Mouse (Mus musculus) liver, embryonic 14.5 days (tissue): ENCODE results near the gene Mad1l1. TPM values are rescaled to one million over a fixed set of nuclear protein-coding genes. Genes with fewer than 3 reads are reported as not detected.
A peak's percentile ranks its signal among the peaks of the same experiment; 100 is the strongest.

Experiments
- ATAC-seq: fragments of 200-750 bp; cut with Nextera tagmentation; 2 replicates; pipeline ENCODE4 v1.8.0; 2017; ENCODE audit warnings: moderate number of reproducible peaks, mild to moderate bottlenecking, moderate library complexity; ENCODE audit not compliant: insufficient read depth
- DNase-seq, 3 experiments: peaks; one replicate each; pipeline ENCODE4 v3.0.0-alpha.2; 2012 to 2013; ENCODE audit warnings: low read depth in 3 of 3, low spot score in 3 of 3
- H3K27ac ChIP-seq: fragments of 300-500 bp; sonication (generic); 2 replicates; pipeline ENCODE4 v1.5.1; 2014; ENCODE audit warnings: moderate library complexity, mild to moderate bottlenecking, control low read depth, inconsistent platforms
- H3K27me3 ChIP-seq: fragments of 300-500 bp; sonication (generic); 2 replicates; pipeline ENCODE4 v1.6.1; 2014; ENCODE audit warnings: mild to moderate bottlenecking, low read length, moderate library complexity; ENCODE audit not compliant: control insufficient read depth, insufficient read depth
- H3K36me3 ChIP-seq: fragments of 300-500 bp; sonication (generic); replicated peaks from 2 replicates; pipeline ENCODE4 v1.6.1; 2014; ENCODE audit warnings: low read depth; ENCODE audit not compliant: control insufficient read depth, insufficient read depth
- H3K4me1 ChIP-seq, 2 experiments: fragments of 200-500 bp in 1 of 2; fragments of 300-500 bp in 1 of 2; sonication (generic) in 1 of 2; replicated peaks; 2 replicates each; pipeline ENCODE4 v1.6.1; 2012 to 2014; ENCODE audit warnings: antibody characterized with exemption in 1 of 2, inconsistent platforms in 1 of 2, low read length in 1 of 2; ENCODE audit not compliant: control insufficient read depth in 2 of 2, insufficient read depth in 2 of 2
- H3K4me2 ChIP-seq: fragments of 300-500 bp; sonication (generic); 2 replicates; pipeline ENCODE4 v1.6.1; 2014; ENCODE audit warnings: low read depth, mild to moderate bottlenecking, control low read depth, moderate library complexity
- H3K4me3 ChIP-seq, 2 experiments: fragments of 200-500 bp in 1 of 2; fragments of 300-500 bp in 1 of 2; sonication (generic) in 1 of 2; 2 replicates each; pipeline ENCODE4 v1.5.1; 2012 to 2014; ENCODE audit warnings: low read depth in 2 of 2, low read length in 2 of 2, mild to moderate bottlenecking in 2 of 2, control low read depth in 1 of 2, inconsistent platforms in 1 of 2, moderate library complexity in 1 of 2; ENCODE audit not compliant: insufficient read depth in 1 of 2
- H3K9ac ChIP-seq: fragments of 300-500 bp; sonication (generic); replicated peaks from 2 replicates; pipeline ENCODE4 v1.6.1; 2014; ENCODE audit warnings: mild to moderate bottlenecking, control low read depth, moderate library complexity
- H3K9me3 ChIP-seq: fragments of 300-500 bp; sonication (generic); 2 replicates; pipeline ENCODE4 v1.6.1; 2016; ENCODE audit warnings: low read length, mixed read lengths; ENCODE audit not compliant: control insufficient read depth
- CTCF ChIP-seq: IDR thresholded peaks from 2 replicates; pipeline ENCODE4 v1.5.1; 2016; ENCODE audit warnings: antibody characterized with exemption, low read depth, control low read depth
- EP300 ChIP-seq: IDR thresholded peaks from 2 replicates; pipeline ENCODE4 v1.6.1; 2016; ENCODE audit warnings: antibody characterized with exemption, low read depth
- WGBS: fragments of 180-500 bp; shearing (Covaris S2); extraction: QIAGEN DNeasy Blood & Tissue Kit; methylation state at CpG from one replicate; pipeline ENCODE4 v1.1.7; 2014; ENCODE audit not compliant: insufficient replicate concordance; 5-methylcytosine and 5-hydroxymethylcytosine counted together
- polyA plus RNA-seq, 2 experiments: library from polyadenylated mRNA; depleted of rRNA in 1 of 2; stranded (reverse) in 1 of 2; unstranded in 1 of 2; fragments of >200 nt; fragmentation: Nextera tagmentation in 1 of 2; extraction: Ambion mirVana in 1 of 2; gene quantifications; 2 replicates each; pipeline versions ENCODE4 v1.2.1 to v1.2.3; 2012 to 2014

Gene Mad1l1
- polyA plus RNA-seq, 2 experiments: 15.5 to 16.9 TPM

DNA sequence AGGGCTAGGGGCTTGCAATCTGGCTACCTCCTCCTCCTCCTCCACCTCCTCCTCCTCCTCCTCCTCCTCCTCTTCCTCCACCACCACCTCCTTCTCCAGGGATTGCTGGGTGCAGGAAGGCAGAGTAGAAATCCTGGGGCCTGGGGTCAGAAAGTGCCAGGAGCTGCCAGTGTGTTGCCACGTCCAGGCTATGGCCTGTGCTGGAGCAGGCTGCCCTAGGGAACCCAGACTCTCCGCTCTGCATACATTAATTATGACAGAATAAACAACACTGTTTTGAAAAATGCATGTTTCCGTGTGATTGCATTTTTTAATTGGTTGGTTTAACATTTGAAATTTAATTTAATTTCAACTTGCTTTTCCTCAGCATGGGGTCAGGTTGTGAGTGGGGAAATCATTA lies 285.7 kb downstream of the Mad1l1 start:
- 80% methylated on average over 3 of the region's 3 CpGs for WGBS
- Histone ChIP-seq H3K9me3 (no peaks in the 10 kb centered on the region), H3K4me3 (no peak overlapping the region), H3K9ac (no peak overlapping the region), H3K4me1 (peaks cover 21 to 24% of the 10 kb centered on the region in 2 experiments), H3K36me3 (no peaks in the 10 kb centered on the region), H3K27me3 (no peaks in the 10 kb centered on the region), H3K27ac (peak overlapping the region; percentile 90), H3K4me2 (no peak overlapping the region)
- no peak for ATAC-seq
- TF ChIP-seq EP300 (no peak), CTCF (no peak)
- no peak for DNase-seq

DNA sequence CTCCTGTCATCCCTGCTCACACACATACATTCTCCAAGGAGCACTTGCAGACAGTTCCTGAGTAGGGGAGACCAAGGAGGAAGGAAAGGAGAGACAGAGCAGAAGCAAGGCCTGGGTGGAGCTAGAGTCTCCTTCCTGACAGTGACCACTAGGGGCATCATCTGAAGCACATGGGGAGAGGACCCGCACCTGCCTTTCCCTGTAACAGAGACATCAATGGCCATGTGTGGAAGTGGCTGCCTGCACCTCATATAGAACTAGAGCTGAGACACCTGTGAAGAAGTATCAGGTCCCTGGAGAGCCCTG lies 286.4 kb downstream of the Mad1l1 start:
- peak overlapping the region; percentile 33 for H3K4me2 ChIP-seq
- WGBS: 24% methylated on average over 1 of the region's 1 CpGs
- peak overlapping the region; percentile 1 for H3K9ac ChIP-seq
- DNase-seq (peak; percentile 33 to 56 (median 42)), ATAC-seq (peak; percentile 66)
- peaks cover 21 to 24% of the 10 kb centered on the region in 2 experiments for H3K4me1 ChIP-seq
- no peak for TF ChIP-seq EP300
- peak; percentile 89 for TF ChIP-seq CTCF
- no peak overlapping the region for H3K4me3 ChIP-seq
- H3K9me3 ChIP-seq: no peaks in the 10 kb centered on the region
- peak overlapping the region; percentile 90 for H3K27ac ChIP-seq
- no peaks in the 10 kb centered on the region for H3K36me3 ChIP-seq
- no peaks in the 10 kb centered on the region for H3K27me3 ChIP-seq

DNA sequence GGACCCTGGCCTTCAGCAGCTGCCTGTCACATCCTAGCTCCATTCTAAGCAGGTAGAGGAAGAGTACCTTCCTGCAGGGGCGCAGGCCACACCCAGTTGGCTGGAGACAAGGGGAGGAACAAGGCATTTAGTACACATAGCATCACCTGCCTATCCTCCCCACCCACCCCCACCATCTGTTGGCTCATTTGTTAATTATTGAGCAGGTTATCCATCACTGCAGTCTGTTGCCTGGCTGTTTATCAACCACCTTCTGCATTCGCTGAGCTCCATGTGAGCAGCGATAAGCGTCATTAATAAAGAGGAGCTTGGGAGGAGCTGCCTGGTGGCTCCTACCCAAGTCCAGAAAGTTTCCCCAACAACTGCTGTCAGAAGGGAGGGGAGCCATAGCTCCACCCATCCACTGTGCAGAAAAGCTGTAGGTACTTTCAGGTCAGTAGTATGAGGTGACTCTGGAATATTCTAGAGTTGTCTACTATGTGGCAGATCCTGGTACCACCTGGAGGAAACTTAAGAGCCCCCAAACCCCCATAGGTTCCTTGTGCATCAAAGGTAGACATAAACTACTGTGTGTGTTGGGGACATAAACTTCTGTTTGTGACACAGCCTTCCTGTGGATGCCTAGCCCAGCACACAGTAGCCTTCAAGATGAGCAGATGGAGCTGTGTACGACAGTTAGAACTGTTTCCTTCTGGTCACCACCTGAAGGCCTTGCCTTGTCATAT lies 286.9 kb downstream of the Mad1l1 start:
- H3K27ac ChIP-seq: peak overlapping the region; percentile 90
- H3K4me3 ChIP-seq: no peak overlapping the region
- 54% methylated on average over 5 of the region's 5 CpGs for WGBS
- H3K4me2 ChIP-seq: peak overlapping the region; percentile 33
- ATAC-seq (peak; percentile 91), DNase-seq (peak; percentile 82 to 84 (median 82))
- no peaks in the 10 kb centered on the region for H3K9me3 ChIP-seq
- H3K27me3 ChIP-seq: no peaks in the 10 kb centered on the region
- no peaks in the 10 kb centered on the region for H3K36me3 ChIP-seq
- peak overlapping the region; percentile 1 for H3K9ac ChIP-seq
- H3K4me1 ChIP-seq: peaks cover 21 to 24% of the 10 kb centered on the region in 2 experiments
- peak; percentile 97 for TF ChIP-seq EP300
- no peak for TF ChIP-seq CTCF

DNA sequence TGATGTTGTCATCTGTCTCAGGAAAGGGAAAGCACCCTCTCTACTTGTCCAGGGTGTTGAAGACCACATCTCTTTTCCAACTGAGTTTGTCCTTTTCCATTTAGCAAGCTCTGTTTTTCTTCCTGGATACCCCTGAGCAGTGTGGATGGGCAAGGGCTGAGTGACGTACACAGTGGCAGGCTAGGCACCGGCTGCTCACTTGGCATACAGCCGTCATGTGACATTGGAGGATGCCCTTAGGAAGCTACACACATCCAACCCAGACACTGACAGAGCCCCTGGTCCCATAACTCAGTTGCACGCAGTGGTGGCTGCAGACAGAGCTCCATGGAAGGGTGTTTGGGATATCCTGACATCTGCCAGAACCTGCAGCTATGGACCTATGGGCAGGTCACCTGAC lies 295.0 kb downstream of the Mad1l1 start:
- Histone ChIP-seq H3K36me3 (no peaks in the 10 kb centered on the region), H3K9ac (no peak overlapping the region), H3K9me3 (no peaks in the 10 kb centered on the region), H3K4me1 (peaks cover 4 to 11% of the 10 kb centered on the region in 2 experiments; a peak in 3 of 4 replicates), H3K27ac (no peak overlapping the region), H3K4me2 (no peak overlapping the region), H3K27me3 (no peaks in the 10 kb centered on the region), H3K4me3 (no peak overlapping the region)
- DNase-seq (no peak), ATAC-seq (no peak)
- 82% methylated on average over 4 of the region's 4 CpGs for WGBS
- no peak for TF ChIP-seq CTCF
- TF ChIP-seq EP300: no peak

DNA sequence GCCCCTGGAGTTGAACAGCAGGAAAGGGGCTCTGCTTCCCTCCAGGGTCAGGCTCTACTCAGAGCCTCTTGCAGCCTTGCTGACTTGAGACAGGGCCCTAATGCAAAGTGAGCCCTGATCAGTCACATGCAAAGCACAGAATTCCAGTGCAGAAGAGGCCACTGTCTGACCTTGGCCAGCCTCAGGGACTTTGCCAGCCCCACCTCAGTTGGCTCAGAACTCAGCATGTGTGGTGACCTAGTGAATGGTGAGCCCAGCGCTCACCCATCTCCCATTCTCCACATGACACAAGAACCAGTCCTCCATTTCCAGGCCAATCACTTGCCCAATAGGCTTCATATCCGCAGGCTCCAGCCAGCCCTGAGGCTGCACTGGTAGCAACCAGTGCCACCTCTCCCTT lies 296.1 kb downstream of the Mad1l1 start:
- Histone ChIP-seq H3K9me3 (no peaks in the 10 kb centered on the region), H3K36me3 (no peaks in the 10 kb centered on the region), H3K9ac (no peak overlapping the region), H3K4me2 (no peak overlapping the region), H3K4me3 (no peak overlapping the region), H3K27me3 (no peaks in the 10 kb centered on the region), H3K4me1 (peaks cover 4 to 11% of the 10 kb centered on the region in 2 experiments; a peak in 3 of 4 replicates), H3K27ac (no peak overlapping the region)
- DNase-seq (no peak), ATAC-seq (no peak)
- TF ChIP-seq CTCF: no peak
- no peak for TF ChIP-seq EP300
- 76% methylated on average over 2 of the region's 2 CpGs for WGBS
